Mouse (Mus musculus) CH12.LX (cell line): Measurements from ENCODE around the gene Mllt11. TPM values are rescaled to one million over a fixed set of nuclear protein-coding genes. Genes with fewer than 3 reads are reported as not detected.

Experiments used
- DNase-seq: peaks from one replicate; pipeline ENCODE4 v3.0.0-alpha.2; 2013; ENCODE audit errors: extremely low read depth
- H3K27ac ChIP-seq: 2 replicates; pipeline ENCODE4 v1.5.1; 2012; ENCODE audit warnings: low read depth, mild to moderate bottlenecking, control low read depth, moderate library complexity; ENCODE audit not compliant: insufficient read depth
- H3K27me3 ChIP-seq: replicated peaks from 2 replicates; pipeline ENCODE3; 2012; ENCODE audit warnings: inconsistent platforms
- H3K36me3 ChIP-seq, 2 experiments: replicated peaks in 1 of 2; 2 replicates each; pipeline versions ENCODE3 to v1.6.1; 2012; ENCODE audit warnings: inconsistent platforms in 1 of 2, low read length in 1 of 2, mild to moderate bottlenecking in 1 of 2, mixed read lengths in 1 of 2, moderate library complexity in 1 of 2; ENCODE audit not compliant: control insufficient read depth in 1 of 2, insufficient read depth in 1 of 2
- H3K4me1 ChIP-seq, 2 experiments: 2 replicates each; pipeline ENCODE4 v1.6.1; 2012; ENCODE audit warnings: inconsistent platforms in 1 of 2, moderate library complexity in 1 of 2; ENCODE audit not compliant: insufficient read depth in 2 of 2, control insufficient read depth in 1 of 2
- H3K4me2 ChIP-seq: 2 replicates; pipeline ENCODE4 v1.6.1; 2012; ENCODE audit warnings: low read depth, mild to moderate bottlenecking, control low read depth; ENCODE audit not compliant: poor library complexity, insufficient read depth, severe bottlenecking
- H3K4me3 ChIP-seq, 3 experiments: fragments of 150-350 bp in 1 of 3; sonication (generic) in 1 of 3; replicated peaks in 1 of 3; 2 replicates each; pipeline versions ENCODE3 to v1.5.1; 2011 to 2012; ENCODE audit warnings: low read depth in 2 of 3, low read length in 2 of 3, mild to moderate bottlenecking in 2 of 3, moderate library complexity in 2 of 3, control low read depth in 1 of 3, improper control_type of control experiment in 1 of 3, inconsistent platforms in 1 of 3, mixed read lengths in 1 of 3; ENCODE audit not compliant: poor library complexity in 1 of 3
- H3K79me2 ChIP-seq: replicated peaks from 2 replicates; pipeline ENCODE4 v1.6.1; 2012; ENCODE audit warnings: mild to moderate bottlenecking, moderate library complexity; ENCODE audit not compliant: control insufficient read depth, poor library complexity, insufficient read depth, severe bottlenecking; ENCODE audit errors: extremely low read depth
- H3K9ac ChIP-seq: 2 replicates; pipeline ENCODE4 v1.6.1; 2012; ENCODE audit warnings: low read depth, mild to moderate bottlenecking, control low read depth, moderate library complexity; ENCODE audit not compliant: insufficient read depth
- H3K9me3 ChIP-seq: replicated peaks from 2 replicates; pipeline ENCODE3; 2012; ENCODE audit warnings: low read length, inconsistent platforms, mixed read lengths
- CHD2 ChIP-seq: IDR thresholded peaks from 2 replicates; pipeline ENCODE4 v1.6.1; 2011; ENCODE audit warnings: low read length, improper control_type of control experiment
- E2F4 ChIP-seq: IDR thresholded peaks from 2 replicates; pipeline ENCODE4 v1.6.1; 2011; ENCODE audit warnings: low read depth, low read length, improper control_type of control experiment; ENCODE audit not compliant: insufficient replicate concordance
- ELF1 ChIP-seq: IDR thresholded peaks from 2 replicates; pipeline ENCODE4 v1.6.1; 2014; ENCODE audit warnings: low read depth, mild to moderate bottlenecking, inconsistent platforms, low read length, improper control_type of control experiment
- ETS1 ChIP-seq: conservative IDR thresholded peaks from 2 replicates; pipeline ENCODE4 v1.6.1; 2012; ENCODE audit warnings: low read depth, mild to moderate bottlenecking, inconsistent platforms, low read length, improper control_type of control experiment, moderate library complexity
- IRF4 ChIP-seq: IDR thresholded peaks from 2 replicates; pipeline ENCODE4 v1.6.1; 2014; ENCODE audit warnings: low read depth, mild to moderate bottlenecking, inconsistent platforms, low read length, improper control_type of control experiment
- JUN ChIP-seq: IDR thresholded peaks from 2 replicates; pipeline ENCODE4 v1.6.1; 2011; ENCODE audit warnings: low read depth, mild to moderate bottlenecking, low read length, improper control_type of control experiment, moderate library complexity; ENCODE audit not compliant: insufficient read depth
- KAT2A ChIP-seq: IDR thresholded peaks from 2 replicates; pipeline ENCODE4 v1.6.1; 2012; ENCODE audit warnings: low read length, improper control_type of control experiment, inconsistent platforms; ENCODE audit not compliant: insufficient replicate concordance
- MAX ChIP-seq: IDR thresholded peaks from 2 replicates; pipeline ENCODE4 v1.6.1; 2011; ENCODE audit warnings: low read length, improper control_type of control experiment
- MEF2A ChIP-seq: IDR thresholded peaks from 2 replicates; pipeline ENCODE4 v1.6.1; 2014; ENCODE audit warnings: low read depth, mild to moderate bottlenecking, inconsistent platforms, low read length, improper control_type of control experiment, borderline replicate concordance
- MXI1 ChIP-seq: IDR thresholded peaks from 2 replicates; pipeline ENCODE4 v1.6.1; 2011; ENCODE audit warnings: mild to moderate bottlenecking, low read depth, low read length, improper control_type of control experiment
- MYC ChIP-seq: IDR thresholded peaks from 2 replicates; pipeline ENCODE4 v1.6.1; 2011; ENCODE audit warnings: low read depth, mild to moderate bottlenecking, improper control_type of control experiment, low read length
- RCOR1 ChIP-seq: conservative IDR thresholded peaks from 2 replicates; pipeline ENCODE4 v1.6.1; 2012; ENCODE audit warnings: low read depth, mild to moderate bottlenecking, inconsistent platforms, low read length, improper control_type of control experiment
- TCF12 ChIP-seq: IDR thresholded peaks from 2 replicates; pipeline ENCODE4 v1.6.1; 2014; ENCODE audit warnings: low read depth, mild to moderate bottlenecking, inconsistent platforms, low read length, improper control_type of control experiment
- USF1 ChIP-seq: IDR thresholded peaks from 2 replicates; pipeline ENCODE4 v1.6.1; 2014; ENCODE audit warnings: low read depth, mild to moderate bottlenecking, inconsistent platforms, low read length, improper control_type of control experiment
- ZKSCAN1 ChIP-seq: IDR thresholded peaks from 2 replicates; pipeline ENCODE4 v1.6.1; 2012; ENCODE audit warnings: low read depth, inconsistent platforms, low read length, improper control_type of control experiment, borderline replicate concordance
- ZNF384 ChIP-seq: IDR thresholded peaks from 2 replicates; pipeline ENCODE4 v1.6.1; 2012; ENCODE audit warnings: low read depth, low read length, improper control_type of control experiment, inconsistent platforms
- dilution Hi-C: fragments of 300-500 bp; cut with MboI; formaldehyde crosslinking; loops from 2 replicates; pipeline ENCODE4 v1.14.3; 2020; ENCODE audit warnings: low sequenced_read_pairs; ENCODE audit not compliant: extremely low pct_unique_long_range_greater_than_20kb, extremely low pct_ligation_motif_present
- in situ Hi-C: fragments of 300-500 bp; cut with MboI; formaldehyde crosslinking; loops from 3 replicates; pipeline ENCODE4 v1.14.3; 2019; ENCODE audit warnings: low sequenced_read_pairs, low pct_ligation_motif_present, low pct_unique_long_range_greater_than_20kb, mixed read lengths
- polyA plus RNA-seq: library from polyadenylated mRNA; unstranded; fragments of >175 nt; gene quantifications from 2 replicates; pipeline ENCODE4 v1.2.1, GENCODE M21; 2012; ENCODE audit warnings: low read depth; ENCODE audit not compliant: insufficient read length
- total RNA-seq, 2 experiments: library from RNA; depleted of rRNA; stranded (reverse); fragments of 300-350 nt in 1 of 2; fragments of >200 nt in 1 of 2; gene quantifications; 2 replicates each; pipeline ENCODE4 v1.2.3; 2012 to 2014

Gene Mllt11
- total RNA-seq (2012; rRNA removed), result 10.0 and 11.5 TPM in 2 replicates
- total RNA-seq (2014; rRNA removed), result 9.5 and 10.0 TPM in 2 replicates
- 23.9 and 24.2 TPM in 2 replicates for polyA plus RNA-seq

DNA sequence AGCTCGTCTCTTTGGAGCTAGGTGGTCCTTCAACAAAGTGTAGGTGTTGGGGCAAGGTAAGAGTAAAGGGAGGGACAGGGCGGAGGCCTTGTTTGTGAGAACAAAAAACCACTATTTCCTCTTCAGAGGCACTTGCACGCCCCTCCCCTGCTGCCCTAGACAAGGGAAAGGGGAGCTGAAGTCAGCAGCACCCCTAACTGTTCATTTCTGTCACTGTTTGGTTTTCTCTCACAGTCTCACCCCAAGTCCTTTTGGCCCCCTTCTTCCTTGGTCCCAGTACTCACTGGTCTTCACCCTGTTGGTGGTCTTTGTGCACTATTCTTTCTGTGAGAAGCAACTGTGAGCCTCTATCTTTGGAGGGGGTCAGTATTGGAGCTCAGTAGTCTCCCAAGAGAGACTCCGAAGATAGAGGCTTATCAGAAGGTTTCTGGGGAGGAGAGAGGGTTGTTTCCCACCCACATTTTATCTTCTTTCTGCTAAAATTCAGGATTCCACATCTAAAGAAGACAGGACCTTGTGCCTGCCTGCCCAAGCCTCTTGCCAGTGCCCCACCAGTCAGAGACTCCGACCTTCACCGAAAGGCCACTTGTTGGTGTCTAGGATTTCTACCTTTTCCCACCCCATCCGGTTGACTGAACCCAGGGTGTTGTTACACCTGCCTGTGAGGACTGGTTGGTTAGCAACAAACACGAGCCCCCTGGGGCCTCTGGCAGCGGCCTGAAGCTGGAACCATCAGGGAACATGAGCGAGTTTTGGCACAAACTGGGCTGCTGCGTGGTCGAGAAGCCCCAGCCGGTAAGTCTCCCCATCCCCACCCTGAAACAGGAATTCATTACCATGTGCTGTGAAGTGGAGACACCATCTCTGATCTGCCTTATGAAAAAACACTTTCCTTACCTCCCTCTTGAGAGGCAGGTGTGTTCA, at the start of gene Mllt11:
Gene Mllt11 (minus strand): TSS at position 874 of the 924 bp plus-strand sequence.
- DNase-seq, result peak; percentile 28
- Histone ChIP-seq H3K4me2 (peak within 1 kb of the TSS; percentile 79), H3K9ac (peak within 1 kb of the TSS; percentile 95), H3K27me3 (no peaks in the 10 kb centered on the region), H3K79me2 (peaks cover 51% of the 10 kb centered on the region), H3K9me3 (no peaks in the 10 kb centered on the region), H3K4me1 (peaks cover 18 to 46% of the 10 kb centered on the region in 2 experiments), H3K27ac (peak within 1 kb of the TSS; percentile 97), H3K4me3 (peak within 1 kb of the TSS; percentile 45 to 76 (median 50)), H3K36me3 (peaks cover 37 to 47% of the 10 kb centered on the region in 2 experiments)
- TF ChIP-seq E2F4, result no peak
- no peak for TF ChIP-seq KAT2A
- no peak for TF ChIP-seq ZKSCAN1
- no peak for TF ChIP-seq ELF1
- no peak for TF ChIP-seq JUN
- TF ChIP-seq ZNF384, result no peak
- 0 out of 2 replicates have a peak, but pooled peaks have one; percentile 30 for TF ChIP-seq MYC
- no peak for TF ChIP-seq MAX
- TF ChIP-seq MEF2A, result 0 out of 2 replicates have a peak, but pooled peaks have one; percentile 15
- TF ChIP-seq TCF12, result no peak
- no peak for TF ChIP-seq USF1
- no peak for TF ChIP-seq ETS1
- no peak for TF ChIP-seq RCOR1
- no peak for TF ChIP-seq CHD2
- no peak for TF ChIP-seq IRF4
- TF ChIP-seq MXI1, result no peak
- dilution Hi-C loops (no loop called here), in situ Hi-C loops (no loop called here)
